Mouse (Mus musculus) heart, embryonic 11.5 days (tissue): ENCODE measurements around the gene Nadk. TPM values are rescaled to one million over a fixed set of nuclear protein-coding genes. Genes with fewer than 3 reads are reported as not detected.

Source experiments
- ATAC-seq: fragments of 200-750 bp; cut with Nextera tagmentation; replicated peaks from 2 replicates; pipeline ENCODE4 v1.8.0; 2017; ENCODE audit warnings: moderate library complexity; ENCODE audit not compliant: insufficient number of reproducible peaks, low FRiP score, low TSS enrichment
- H3K27ac ChIP-seq: fragments of 300-500 bp; sonication (generic); 2 replicates; pipeline ENCODE4 v1.5.1; 2014; ENCODE audit warnings: mild to moderate bottlenecking, low read depth, low read length
- H3K27me3 ChIP-seq: fragments of 300-500 bp; sonication (generic); 2 replicates; pipeline ENCODE4 v1.6.1; 2014; ENCODE audit warnings: mild to moderate bottlenecking, low read length, mixed read lengths; ENCODE audit not compliant: control insufficient read depth, insufficient read depth
- H3K36me3 ChIP-seq: fragments of 300-500 bp; sonication (generic); 2 replicates; pipeline ENCODE4 v1.6.1; 2014; ENCODE audit warnings: mild to moderate bottlenecking, low read length, moderate library complexity, mixed read lengths; ENCODE audit not compliant: control insufficient read depth, insufficient read depth
- H3K4me1 ChIP-seq: fragments of 300-500 bp; sonication (generic); 2 replicates; pipeline ENCODE4 v1.6.1; 2014; ENCODE audit warnings: low read length; ENCODE audit not compliant: control insufficient read depth, insufficient read depth
- H3K4me2 ChIP-seq: fragments of 300-500 bp; sonication (generic); 2 replicates; pipeline ENCODE4 v1.6.1; 2014; ENCODE audit warnings: mild to moderate bottlenecking, moderate library complexity
- H3K4me3 ChIP-seq: fragments of 300-500 bp; sonication (generic); 2 replicates; pipeline ENCODE4 v1.5.1; 2014; ENCODE audit warnings: low read depth, low read length
- H3K9ac ChIP-seq: fragments of 300-500 bp; sonication (generic); 2 replicates; pipeline ENCODE4 v1.6.1; 2014; ENCODE audit warnings: mild to moderate bottlenecking, low read depth, low read length, moderate library complexity
- H3K9me3 ChIP-seq: fragments of 300-500 bp; sonication (generic); replicated peaks from 2 replicates; pipeline ENCODE4 v1.6.1; 2016; ENCODE audit warnings: low read length; ENCODE audit not compliant: control insufficient read depth
- WGBS: fragments of 180-500 bp; shearing (Covaris S2); extraction: QIAGEN DNeasy Blood & Tissue Kit; methylation state at CpG from one replicate; pipeline ENCODE4 v1.1.7; 2014; ENCODE audit not compliant: insufficient replicate concordance; 5-methylcytosine and 5-hydroxymethylcytosine counted together
- polyA plus RNA-seq: library from polyadenylated mRNA; unstranded; fragments of >200 nt; fragmentation: Nextera tagmentation; extraction: Ambion mirVana; gene quantifications from 2 replicates; pipeline ENCODE4 v1.2.1, GENCODE M21; 2014

The Nadk gene
- polyA plus RNA-seq, 1 experiment from 2014 or later, result 58.6 TPM

- Histone ChIP-seq H3K27me3 (no peaks in the 10 kb centered on the region), H3K9ac (peak overlapping the region; percentile 97), H3K9me3 (no peaks in the 10 kb centered on the region), H3K4me3 (peak overlapping the region; percentile 85), H3K27ac (peak overlapping the region; percentile 99), H3K4me1 (peaks cover 7% of the 10 kb centered on the region), H3K36me3 (no peaks in the 10 kb centered on the region), H3K4me2 (peak overlapping the region; percentile 92)
- no peak for ATAC-seq
- 4% methylated on average over 31 of the region's 31 CpGs for WGBS
These were observed 39.8 kb downstream of the Nadk start for GRCm38 (mm10) chr4:155601997-155602456.

GRCm38 (mm10) chr4:155602753-155603152 is 40.6 kb downstream of the Nadk start:
- no peak for ATAC-seq
- Histone ChIP-seq H3K4me3 (peak overlapping the region; percentile 85; the same call in 1 of the 2 replicates), H3K9me3 (no peaks in the 10 kb centered on the region), H3K36me3 (no peaks in the 10 kb centered on the region), H3K4me2 (peak overlapping the region; percentile 92), H3K9ac (no peak overlapping the region), H3K4me1 (peaks cover 7% of the 10 kb centered on the region), H3K27ac (no peak overlapping the region), H3K27me3 (no peaks in the 10 kb centered on the region)
- 79% methylated on average over 1 of the region's 1 CpGs for WGBS

GRCm38 (mm10) chr4:155603801-155604200 is 41.6 kb downstream of the Nadk start:
- Histone ChIP-seq H3K27me3 (no peaks in the 10 kb centered on the region), H3K36me3 (no peaks in the 10 kb centered on the region), H3K4me2 (no peak overlapping the region), H3K27ac (no peak overlapping the region), H3K9ac (no peak overlapping the region), H3K9me3 (no peaks in the 10 kb centered on the region), H3K4me3 (no peak overlapping the region), H3K4me1 (peaks cover 7% of the 10 kb centered on the region)
- WGBS, result 94% methylated on average over 6 of the region's 6 CpGs
- no peak for ATAC-seq

- ATAC-seq, result no peak
- Histone ChIP-seq H3K4me2 (no peak overlapping the region), H3K9ac (no peak overlapping the region), H3K27me3 (no peaks in the 10 kb centered on the region), H3K4me3 (no peak overlapping the region), H3K4me1 (peaks cover 7% of the 10 kb centered on the region), H3K9me3 (no peaks in the 10 kb centered on the region), H3K27ac (no peak overlapping the region), H3K36me3 (peaks cover 5% of the 10 kb centered on the region; the same call in 1 of the 2 replicates)
- 92% methylated on average over 4 of the region's 4 CpGs for WGBS
These were observed 43.0 kb downstream of the Nadk start for GRCm38 (mm10) chr4:155605132-155605531.

GRCm38 (mm10) chr4:155606825-155607224 is 44.6 kb downstream of the Nadk start:
- no peak overlapping the region for H3K4me3 ChIP-seq
- no peak overlapping the region for H3K9ac ChIP-seq
- WGBS, result 92% methylated on average over 2 of the region's 2 CpGs
- H3K9me3 ChIP-seq, result no peaks in the 10 kb centered on the region
- H3K4me1 ChIP-seq, result peaks cover 7% of the 10 kb centered on the region
- peaks cover 6% of the 10 kb centered on the region; the same call in 1 of the 2 replicates for H3K36me3 ChIP-seq
- no peaks in the 10 kb centered on the region for H3K27me3 ChIP-seq
- no peak overlapping the region for H3K4me2 ChIP-seq
- no peak for ATAC-seq
- H3K27ac ChIP-seq, result no peak overlapping the region

GRCm38 (mm10) chr4:155611860-155612259 is 49.7 kb downstream of the Nadk start:
- Histone ChIP-seq H3K9me3 (no peaks in the 10 kb centered on the region), H3K27me3 (no peaks in the 10 kb centered on the region), H3K9ac (no peak overlapping the region), H3K4me3 (no peak overlapping the region), H3K27ac (no peak overlapping the region), H3K4me1 (no peaks in the 10 kb centered on the region), H3K4me2 (no peak overlapping the region), H3K36me3 (peaks cover 31% of the 10 kb centered on the region)
- no peak for ATAC-seq
- 80% methylated on average over 3 of the region's 3 CpGs for WGBS

- Histone ChIP-seq H3K27ac (no peak overlapping the region), H3K4me3 (no peak overlapping the region), H3K27me3 (no peaks in the 10 kb centered on the region), H3K4me2 (no peak overlapping the region), H3K9me3 (no peaks in the 10 kb centered on the region), H3K36me3 (peaks cover 31% of the 10 kb centered on the region), H3K9ac (no peak overlapping the region), H3K4me1 (no peaks in the 10 kb centered on the region)
- WGBS, result 92% methylated on average over 3 of the region's 3 CpGs
- ATAC-seq, result no peak
These were observed 51.1 kb downstream of the Nadk start for GRCm38 (mm10) chr4:155613264-155613663.

- no peak for ATAC-seq
- Histone ChIP-seq H3K27ac (no peak overlapping the region), H3K9me3 (no peaks in the 10 kb centered on the region), H3K4me2 (no peak overlapping the region), H3K4me3 (no peak overlapping the region), H3K27me3 (no peaks in the 10 kb centered on the region), H3K4me1 (no peaks in the 10 kb centered on the region), H3K36me3 (peaks cover 15% of the 10 kb centered on the region), H3K9ac (no peak overlapping the region)
- WGBS, result 86% methylated on average over 5 of the region's 5 CpGs
These were observed 56.1 kb downstream of the Nadk start for GRCm38 (mm10) chr4:155618321-155618720.
